ENCODE assay signal across 23 mouse cellular contexts in genomic region chr16:5864350-5864749, GRCm38 (mm10). TPM values are rescaled to one million over a fixed set of nuclear protein-coding genes. Genes with fewer than 3 reads are reported as not detected.
DNase-seq lines count a peak whose midpoint lies in the region; ATAC-seq lines count a peak whose summit lies in the region.
"Had no signal": no experiment of that assay in that cellular context is flagged by ENCODE, and none has a peak within 500 bp of the region (broad histone marks: within the 10 kb centered on the region; RNA-seq: fewer than 3 reads in every experiment).

No protein-coding gene starts in this region.

- ATAC-seq in intestine, embryonic 15.5 days: no peak
- ATAC-seq in neural tube, embryonic 15.5 days (ENCODE audit: low FRiP score): no peak
- ATAC-seq: CD4-positive, CD25-positive, alpha-beta regulatory T cell, adult 4 months; forebrain, embryonic 13.5 days; forebrain, postnatal 0 days; hindbrain, postnatal 0 days had no signal

- H3K4me1 ChIP-seq in intestine, embryonic 15.5 days (replicated peaks): no peaks in the 10 kb centered on the region
- H3K4me1 ChIP-seq in neural tube, embryonic 15.5 days: no peaks in the 10 kb centered on the region
- H3K4me1 ChIP-seq: embryonic facial prominence, embryonic 10.5 days; forebrain, embryonic 13.5 days; heart, embryonic 10.5 days; hindbrain, embryonic 13.5 days; kidney, embryonic 15.5 days had no signal

- no peak overlapping the region for H3K4me2 ChIP-seq in intestine, embryonic 15.5 days (replicated peaks)
- no peak overlapping the region for H3K4me2 ChIP-seq in neural tube, embryonic 15.5 days
- H3K4me2 ChIP-seq: forebrain, embryonic 13.5 days; hindbrain, embryonic 13.5 days; kidney, embryonic 15.5 days had no signal

- H3K36me3 ChIP-seq in intestine, embryonic 15.5 days: no peaks in the 10 kb centered on the region
- no peaks in the 10 kb centered on the region for H3K36me3 ChIP-seq in neural tube, embryonic 15.5 days
- H3K36me3 ChIP-seq: embryonic facial prominence, embryonic 10.5 days; G1E; heart, embryonic 10.5 days; hindbrain, embryonic 13.5 days; kidney, embryonic 15.5 days had no signal

- no peak overlapping the region for H3K9ac ChIP-seq in intestine, embryonic 15.5 days
- H3K9ac ChIP-seq in neural tube, embryonic 15.5 days (replicated peaks): no peak overlapping the region
- H3K9ac ChIP-seq: forebrain, embryonic 13.5 days; forebrain, postnatal 0 days; hindbrain, embryonic 13.5 days; kidney, embryonic 15.5 days had no signal

- 92% methylated on average over 4 of the region's 4 CpGs for WGBS in intestine, embryonic 15.5 days
- WGBS in neural tube, embryonic 15.5 days: 93% methylated on average over 4 of the region's 4 CpGs

- H3K4me3 ChIP-seq in intestine, embryonic 15.5 days (replicated peaks): no peak overlapping the region
- H3K4me3 ChIP-seq in neural tube, embryonic 15.5 days (replicated peaks): no peak overlapping the region
- H3K4me3 ChIP-seq: embryonic facial prominence, embryonic 10.5 days; forebrain, embryonic 13.5 days; gastrocnemius, adult 2 months; heart, embryonic 10.5 days; hindbrain, embryonic 13.5 days; kidney, embryonic 15.5 days had no signal

- intact Hi-C loops in left cerebral cortex, postnatal 4 days (cut with DNase I): no loop called here

- H3K27me3 ChIP-seq in intestine, embryonic 15.5 days (replicated peaks): no peaks in the 10 kb centered on the region
- no peaks in the 10 kb centered on the region for H3K27me3 ChIP-seq in neural tube, embryonic 15.5 days (replicated peaks)
- H3K27me3 ChIP-seq: forebrain, embryonic 13.5 days; hindbrain, embryonic 13.5 days; kidney, embryonic 15.5 days had no signal

- no peaks in the 10 kb centered on the region for H3K9me3 ChIP-seq in intestine, embryonic 15.5 days
- no peaks in the 10 kb centered on the region for H3K9me3 ChIP-seq in neural tube, embryonic 15.5 days (replicated peaks)
- H3K9me3 ChIP-seq: embryonic facial prominence, embryonic 10.5 days; forebrain, embryonic 13.5 days; heart, embryonic 10.5 days; hindbrain, embryonic 13.5 days; kidney, embryonic 15.5 days had no signal

- peak; percentile 6 for DNase-seq in left cerebral cortex, postnatal 4 days
- DNase-seq in left cerebral cortex, adult 18-20 months (ENCODE audit: low spot score in 2 of 2): no peak
- DNase-seq in cerebellum, adult 8-10 months: peak; percentile 34
- DNase-seq in cerebellum, postnatal 14 days: peak; percentile 69 to 70
- DNase-seq in frontal cortex, postnatal 10 days (ENCODE audit: low spot score in 2 of 2): no peak
- DNase-seq: adrenal gland, adult 8-10 months; forebrain, postnatal 0 days; gastrocnemius, adult 2 months; gastrocnemius, postnatal 25 days; heart, postnatal 10 days; kidney, adult 2 months had no signal

- no peak overlapping the region for H3K27ac ChIP-seq in intestine, embryonic 15.5 days
- no peak overlapping the region for H3K27ac ChIP-seq in neural tube, embryonic 15.5 days (replicated peaks)
- H3K27ac ChIP-seq: embryonic facial prominence, embryonic 10.5 days; forebrain, embryonic 13.5 days; gastrocnemius, adult 2 months; heart, embryonic 10.5 days; hindbrain, embryonic 13.5 days; hindbrain, postnatal 0 days; kidney, embryonic 15.5 days had no signal

RNA-seq across cellular contexts. Expression of gene Rbfox1, which starts 20.8 kb away (rescaled TPM):
- 100 to 1,000 TPM; 244 to 249 TPM for total RNA-seq in left cerebral cortex, postnatal 4 days (2021)
- 100 to 1,000 TPM; 309 to 311 TPM for total RNA-seq in left cerebral cortex, adult 18-20 months (2021)
- polyA plus RNA-seq in intestine, embryonic 15.5 days (2015; fragmentation: Nextera tagmentation; extraction: Ambion mirVana): 3.3 and 4.5 TPM in 2 replicates
- polyA plus RNA-seq in neural tube, embryonic 15.5 days (2015; fragmentation: Nextera tagmentation; extraction: Ambion mirVana): 300 and 351 TPM in 2 replicates
- total RNA-seq: G1E; granulocyte monocyte progenitor cell, adult 5-6 weeks; hematopoietic stem cell, adult 5-6 weeks had no signal
- polyA plus RNA-seq: CD4-positive, CD25-positive, alpha-beta regulatory T cell, adult 4 months; G1E had no signal

Comparison
In these comparisons a context has a peak if more than half of its experiments do, and no peak if none do; other contexts are left out.
1. DNase-seq: peak in left cerebral cortex, postnatal 4 days (single experiment), cerebellum, adult 8-10 months (single experiment) and cerebellum, postnatal 14 days (2 of 2); none in left cerebral cortex, adult 18-20 months (0 of 2) and frontal cortex, postnatal 10 days (0 of 2).